18 mouse cellular contexts compared by ENCODE assay signal in the genomic region with DNA sequence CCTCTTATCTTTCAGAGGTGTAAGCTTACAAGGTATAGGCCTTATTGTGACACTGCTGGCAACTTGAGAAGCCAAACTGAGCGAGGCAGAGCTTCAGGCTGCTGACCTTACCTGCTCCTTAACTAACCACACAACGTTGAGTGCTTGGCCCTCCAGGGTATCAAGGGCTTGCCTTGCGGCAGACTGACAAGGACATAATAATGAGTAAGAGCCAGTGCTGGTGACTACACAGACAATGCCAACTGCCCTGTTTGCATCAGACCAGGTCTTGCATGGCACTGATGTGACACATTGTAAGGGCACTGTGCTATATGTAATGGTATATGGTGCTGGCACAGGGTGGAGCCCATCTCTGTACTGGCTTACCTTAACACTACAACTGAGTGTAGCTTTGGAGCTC.
"Had no signal": no experiment of that assay in that cellular context is flagged by ENCODE, and none has a peak within 500 bp of the region (broad histone marks: within the 10 kb centered on the region; RNA-seq: fewer than 3 reads in every experiment).

No protein-coding gene starts in this region.

- H3K9me3 ChIP-seq: liver, embryonic 15.5 days; megakaryocyte, embryonic 14.5 days; midbrain, embryonic 13.5 days; midbrain, embryonic 15.5 days; neural tube, embryonic 12.5 days had no signal

- H3K4me3 ChIP-seq: liver, embryonic 15.5 days; megakaryocyte, embryonic 14.5 days; midbrain, embryonic 13.5 days; midbrain, embryonic 15.5 days; neural tube, embryonic 12.5 days had no signal

- H3K27ac ChIP-seq: liver, embryonic 15.5 days; macrophage; midbrain, embryonic 13.5 days; midbrain, embryonic 15.5 days; neural tube, embryonic 12.5 days had no signal

- H3K27me3 ChIP-seq: liver, embryonic 15.5 days; megakaryocyte, embryonic 14.5 days; midbrain, embryonic 13.5 days; midbrain, embryonic 15.5 days; neural tube, embryonic 12.5 days had no signal

- DNase-seq: liver, postnatal 0 days; lung, embryonic 14.5 days; lung, postnatal 10 days; retina, postnatal 1 day; right cerebral cortex, adult 18-20 months; right cerebral cortex, postnatal 25 days; right cerebral cortex, postnatal 4 days; spleen, adult 18-20 months; thymus, adult 18-20 months; thymus, postnatal 14 days; thymus, postnatal 36 days had no signal

- ATAC-seq: liver, postnatal 0 days; midbrain, embryonic 13.5 days; midbrain, embryonic 15.5 days had no signal

- H3K9ac ChIP-seq: liver, embryonic 15.5 days; liver, postnatal 0 days; lung, embryonic 14.5 days; midbrain, embryonic 13.5 days; midbrain, embryonic 15.5 days; neural tube, embryonic 12.5 days had no signal

- H3K4me2 ChIP-seq: liver, embryonic 15.5 days; lung, embryonic 14.5 days; midbrain, embryonic 11.5 days; midbrain, embryonic 13.5 days; midbrain, embryonic 15.5 days; neural tube, embryonic 12.5 days had no signal

- H3K4me1 ChIP-seq: liver, embryonic 15.5 days; megakaryocyte, embryonic 14.5 days; midbrain, embryonic 13.5 days; midbrain, embryonic 15.5 days; neural tube, embryonic 12.5 days had no signal
